Mouse (Mus musculus): Measurements from ENCODE around the gene Tspan32. TPM values are rescaled to one million over a fixed set of nuclear protein-coding genes. Genes with fewer than 3 reads are reported as not detected.

The Tspan32 gene
- polyA plus RNA-seq, 1 experiment, result not detected

DNA sequence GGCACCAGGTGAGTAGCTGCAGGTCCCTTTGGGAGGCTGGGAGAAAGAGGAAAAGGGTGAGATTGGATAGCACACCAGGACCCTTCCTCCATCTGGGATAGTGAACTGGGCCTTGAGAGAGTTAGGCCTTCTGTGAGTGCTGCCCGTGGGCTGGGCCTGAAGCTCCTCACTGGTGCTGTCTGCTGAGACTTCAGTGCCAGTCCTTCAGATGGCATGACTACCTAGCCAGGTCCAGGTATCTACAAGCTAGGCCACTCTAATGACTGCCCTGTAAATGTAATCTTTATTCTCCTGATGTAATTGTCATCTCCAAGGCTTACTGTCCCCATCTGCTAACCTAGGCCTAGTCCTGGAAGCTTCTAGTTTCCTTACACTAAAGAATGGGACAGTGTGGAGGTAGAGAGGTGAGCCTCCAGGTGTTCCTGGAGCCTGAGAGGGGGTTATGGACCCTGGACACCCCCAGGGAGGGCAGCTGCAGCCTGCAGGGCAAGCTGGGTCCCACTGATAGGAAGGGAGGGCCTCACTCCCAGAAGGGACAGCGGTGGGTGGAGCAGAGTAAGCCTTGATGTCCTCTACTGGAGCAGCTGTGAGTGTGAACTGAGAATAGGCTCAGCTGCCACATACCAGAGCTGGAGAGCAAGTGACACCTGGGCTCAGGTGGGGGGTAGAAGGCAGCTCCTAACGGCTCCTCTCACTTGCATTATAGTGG is 9.1 kb upstream of the Tspan32 start:
- Histone ChIP-seq H3K36me3 (ENCODE audit: control insufficient read depth, insufficient read depth, low read length, poor library complexity, severe bottlenecking) (no peaks in the 10 kb centered on the region), H3K4me1 (ENCODE audit: control insufficient read depth, insufficient read depth, low read length) (no peaks in the 10 kb centered on the region), H3K27ac (ENCODE audit: insufficient read depth, low read length) (no peak overlapping the region), H3K9me3 (replicated peaks; ENCODE audit: control insufficient read depth, insufficient read depth, low read length, poor library complexity, severe bottlenecking) (no peaks in the 10 kb centered on the region), H3K4me3 (ENCODE audit: low read depth, low read length) (no peak overlapping the region), H3K27me3 (ENCODE audit: control insufficient read depth, insufficient read depth, low read length, poor library complexity, severe bottlenecking) (no peaks in the 10 kb centered on the region), H3K9ac (ENCODE audit: low read depth, poor library complexity, severe bottlenecking) (no peak overlapping the region)
- TF ChIP-seq CTCF (IDR thresholded peaks at IDR 0.05; ENCODE audit: low read depth, low read length) (no peak), POLR2A (IDR thresholded peaks at IDR 0.05; ENCODE audit: insufficient read depth, low read length) (no peak), EP300 (IDR thresholded peaks at IDR 0.05; ENCODE audit: insufficient read depth, low read depth, low read length) (no peak)

DNA sequence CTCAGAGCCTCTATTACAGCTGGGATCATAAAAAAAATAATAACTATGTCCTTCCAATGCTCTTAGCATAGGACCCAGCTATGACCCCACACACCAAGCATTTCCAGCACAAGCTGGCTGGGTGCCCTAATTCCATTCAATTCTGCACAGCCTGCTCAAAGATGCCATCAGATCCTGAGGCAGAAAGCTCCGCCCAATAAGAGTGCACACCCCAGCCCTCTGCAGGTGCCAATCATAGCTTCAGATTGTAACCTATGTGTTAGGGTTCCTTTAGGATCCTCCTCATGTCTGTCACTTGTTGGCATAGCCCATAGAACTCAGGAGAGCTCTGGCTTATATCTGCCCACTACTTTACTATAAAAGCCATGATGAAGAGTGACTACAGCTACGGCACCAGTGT is 7.8 kb upstream of the Tspan32 start:
- Histone ChIP-seq H3K4me1 (ENCODE audit: control insufficient read depth, insufficient read depth, low read length) (no peaks in the 10 kb centered on the region), H3K9ac (ENCODE audit: low read depth, poor library complexity, severe bottlenecking) (no peak overlapping the region), H3K9me3 (replicated peaks; ENCODE audit: control insufficient read depth, insufficient read depth, low read length, poor library complexity, severe bottlenecking) (no peaks in the 10 kb centered on the region), H3K4me3 (ENCODE audit: low read depth, low read length) (no peak overlapping the region), H3K27ac (ENCODE audit: insufficient read depth, low read length) (no peak overlapping the region), H3K27me3 (ENCODE audit: control insufficient read depth, insufficient read depth, low read length, poor library complexity, severe bottlenecking) (no peaks in the 10 kb centered on the region), H3K36me3 (ENCODE audit: control insufficient read depth, insufficient read depth, low read length, poor library complexity, severe bottlenecking) (no peaks in the 10 kb centered on the region)
- TF ChIP-seq CTCF (IDR thresholded peaks at IDR 0.05; ENCODE audit: low read depth, low read length) (no peak), EP300 (IDR thresholded peaks at IDR 0.05; ENCODE audit: insufficient read depth, low read depth, low read length) (no peak), POLR2A (IDR thresholded peaks at IDR 0.05; ENCODE audit: insufficient read depth, low read length) (no peak)

DNA sequence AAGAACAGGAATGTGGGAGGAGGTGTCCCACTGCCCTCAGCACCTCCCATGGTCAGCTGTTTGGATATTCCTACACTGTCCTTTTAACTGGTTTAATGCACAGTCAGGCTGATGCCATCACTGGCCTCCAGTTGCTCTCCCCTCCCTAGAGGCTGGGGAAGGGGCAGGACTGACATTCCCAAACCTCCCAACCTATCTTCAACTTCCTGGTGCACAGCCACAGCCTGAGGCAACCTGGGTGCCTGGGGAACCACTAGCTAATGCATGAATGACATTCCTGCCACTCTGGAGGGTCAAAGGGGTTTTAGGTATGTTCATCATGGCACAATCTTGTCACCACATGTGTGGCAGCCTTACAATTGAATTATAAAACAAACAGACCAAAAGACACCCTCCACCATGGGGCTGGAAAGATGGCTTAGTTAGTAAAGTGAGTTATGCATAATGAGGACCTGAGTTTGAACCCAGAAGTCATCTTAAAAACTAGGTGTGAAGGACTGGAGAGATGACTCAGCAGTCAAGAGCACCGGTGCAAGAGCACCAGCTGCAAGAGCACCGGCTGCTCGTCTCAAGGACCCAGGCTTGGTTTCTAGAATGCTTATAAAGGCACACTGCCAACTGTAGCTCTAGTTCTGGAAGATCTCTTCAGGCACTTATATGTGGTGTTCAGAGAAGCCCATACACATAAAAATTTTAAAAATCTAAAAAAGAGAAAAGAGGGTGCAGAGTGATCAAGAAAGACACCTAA is 7.3 kb upstream of the Tspan32 start:
- H3K4me1 ChIP-seq (ENCODE audit: control insufficient read depth, insufficient read depth, low read length), result no peaks in the 10 kb centered on the region
- H3K9ac ChIP-seq (ENCODE audit: low read depth, poor library complexity, severe bottlenecking), result no peak overlapping the region
- no peaks in the 10 kb centered on the region for H3K9me3 ChIP-seq (replicated peaks; ENCODE audit: control insufficient read depth, insufficient read depth, low read length, poor library complexity, severe bottlenecking)
- no peak overlapping the region for H3K4me3 ChIP-seq (ENCODE audit: low read depth, low read length)
- H3K27ac ChIP-seq (ENCODE audit: insufficient read depth, low read length), result no peak overlapping the region
- H3K27me3 ChIP-seq (ENCODE audit: control insufficient read depth, insufficient read depth, low read length, poor library complexity, severe bottlenecking), result no peaks in the 10 kb centered on the region
- no peak for TF ChIP-seq POLR2A (IDR thresholded peaks at IDR 0.05; ENCODE audit: insufficient read depth, low read length)
- TF ChIP-seq CTCF (IDR thresholded peaks at IDR 0.05; ENCODE audit: low read depth, low read length), result no peak
- no peak for TF ChIP-seq EP300 (IDR thresholded peaks at IDR 0.05; ENCODE audit: insufficient read depth, low read depth, low read length)
- H3K36me3 ChIP-seq (ENCODE audit: control insufficient read depth, insufficient read depth, low read length, poor library complexity, severe bottlenecking), result no peaks in the 10 kb centered on the region

DNA sequence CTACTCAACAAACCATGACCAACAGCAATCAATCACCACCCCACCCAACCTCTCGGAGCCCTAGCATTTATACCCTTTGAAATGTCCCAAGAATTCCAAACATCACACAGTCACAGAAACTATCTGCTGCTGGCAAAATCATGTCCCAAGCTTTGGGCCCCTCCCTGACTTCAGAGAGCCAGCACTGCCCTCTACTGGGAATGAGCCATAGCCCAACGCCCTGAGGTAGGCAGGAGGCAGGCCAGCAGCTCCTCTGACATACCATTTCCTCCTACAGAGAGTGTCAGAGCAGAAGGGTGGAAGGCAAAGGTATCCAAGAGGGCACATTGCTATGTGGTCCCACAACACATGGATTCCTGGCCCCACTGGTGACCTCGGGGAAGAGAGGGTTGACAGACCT is 2.2 kb upstream of the Tspan32 start:
- no peak overlapping the region for H3K27ac ChIP-seq (ENCODE audit: insufficient read depth, low read length)
- H3K9me3 ChIP-seq (replicated peaks; ENCODE audit: control insufficient read depth, insufficient read depth, low read length, poor library complexity, severe bottlenecking), result no peaks in the 10 kb centered on the region
- H3K27me3 ChIP-seq (ENCODE audit: control insufficient read depth, insufficient read depth, low read length, poor library complexity, severe bottlenecking), result no peaks in the 10 kb centered on the region
- no peak overlapping the region for H3K9ac ChIP-seq (ENCODE audit: low read depth, poor library complexity, severe bottlenecking)
- no peak overlapping the region for H3K4me3 ChIP-seq (ENCODE audit: low read depth, low read length)
- no peaks in the 10 kb centered on the region for H3K36me3 ChIP-seq (ENCODE audit: control insufficient read depth, insufficient read depth, low read length, poor library complexity, severe bottlenecking)
- no peaks in the 10 kb centered on the region for H3K4me1 ChIP-seq (ENCODE audit: control insufficient read depth, insufficient read depth, low read length)
- TF ChIP-seq CTCF (IDR thresholded peaks at IDR 0.05; ENCODE audit: low read depth, low read length) (peak; percentile 73), EP300 (IDR thresholded peaks at IDR 0.05; ENCODE audit: insufficient read depth, low read depth, low read length) (no peak)

DNA sequence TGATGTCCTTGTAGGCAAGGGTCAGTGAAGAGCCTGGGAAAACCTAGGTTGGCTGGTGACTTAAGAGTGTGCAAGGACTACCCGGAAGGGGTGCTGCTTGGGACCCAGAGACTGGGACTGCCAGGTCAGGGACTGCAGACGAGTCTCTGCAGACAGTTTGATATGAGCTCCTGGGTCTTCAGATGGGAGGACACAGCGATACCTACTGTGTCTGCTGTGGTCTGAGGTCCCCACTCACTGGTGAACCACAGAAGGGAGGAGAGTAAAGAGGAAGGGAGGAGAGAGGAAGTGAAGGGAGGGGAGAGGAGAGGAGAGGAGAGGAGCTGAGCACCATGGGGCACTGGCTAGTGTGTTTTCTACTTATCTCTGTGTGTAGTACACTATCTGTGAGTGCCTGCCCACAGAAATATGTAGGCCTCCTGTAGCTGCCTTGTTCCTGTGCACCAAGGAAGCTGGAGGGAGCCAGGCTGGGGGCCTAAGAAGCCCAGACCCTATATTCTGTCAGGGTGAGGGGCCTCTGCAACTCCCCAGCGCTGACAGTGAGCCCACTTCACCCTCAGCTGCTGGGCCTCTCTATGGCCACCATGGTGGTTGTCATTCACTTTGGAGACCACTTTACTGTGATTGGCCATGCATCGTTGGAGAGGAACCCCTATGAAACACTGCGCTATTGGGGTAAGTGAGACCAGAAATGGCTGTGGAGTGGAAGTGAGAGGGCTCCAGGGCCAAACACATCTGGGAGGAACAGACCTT is 674 bp downstream of the Tspan32 start:
- Histone ChIP-seq H3K27me3 (ENCODE audit: control insufficient read depth, insufficient read depth, low read length, poor library complexity, severe bottlenecking) (no peaks in the 10 kb centered on the region), H3K27ac (ENCODE audit: insufficient read depth, low read length) (no peak overlapping the region), H3K9ac (ENCODE audit: low read depth, poor library complexity, severe bottlenecking) (no peak overlapping the region), H3K4me1 (ENCODE audit: control insufficient read depth, insufficient read depth, low read length) (peaks cover 6% of the 10 kb centered on the region), H3K4me3 (ENCODE audit: low read depth, low read length) (no peak overlapping the region), H3K9me3 (replicated peaks; ENCODE audit: control insufficient read depth, insufficient read depth, low read length, poor library complexity, severe bottlenecking) (no peaks in the 10 kb centered on the region), H3K36me3 (ENCODE audit: control insufficient read depth, insufficient read depth, low read length, poor library complexity, severe bottlenecking) (no peaks in the 10 kb centered on the region)
- TF ChIP-seq EP300 (IDR thresholded peaks at IDR 0.05; ENCODE audit: insufficient read depth, low read depth, low read length) (no peak), CTCF (IDR thresholded peaks at IDR 0.05; ENCODE audit: low read depth, low read length) (no peak), POLR2A (IDR thresholded peaks at IDR 0.05; ENCODE audit: insufficient read depth, low read length) (no peak)
